Mouse (Mus musculus) CD4-positive, CD25-positive, alpha-beta regulatory T cell, adult 4 months (primary cell): Measurements from ENCODE around the gene Rsad2. TPM values are rescaled to one million over a fixed set of nuclear protein-coding genes. Genes with fewer than 3 reads are reported as not detected.

Experiments
- ATAC-seq: one replicate; pipeline ENCODE4 v1.8.0; 2017
- polyA plus RNA-seq, 2 experiments: library from polyadenylated mRNA; unstranded; fragments of 100-300 nt; shearing (Covaris generic); gene quantifications; one replicate each; pipeline ENCODE4 v1.2.1; 2017

The Rsad2 gene
- polyA plus RNA-seq, 2 experiments from 2014 or later = 3.9 to 5.8 TPM

- peak; percentile 53 for ATAC-seq
These were observed 55.0 kb downstream of the Rsad2 start for GRCm38 (mm10) chr12:26401254-26401653.

DNA sequence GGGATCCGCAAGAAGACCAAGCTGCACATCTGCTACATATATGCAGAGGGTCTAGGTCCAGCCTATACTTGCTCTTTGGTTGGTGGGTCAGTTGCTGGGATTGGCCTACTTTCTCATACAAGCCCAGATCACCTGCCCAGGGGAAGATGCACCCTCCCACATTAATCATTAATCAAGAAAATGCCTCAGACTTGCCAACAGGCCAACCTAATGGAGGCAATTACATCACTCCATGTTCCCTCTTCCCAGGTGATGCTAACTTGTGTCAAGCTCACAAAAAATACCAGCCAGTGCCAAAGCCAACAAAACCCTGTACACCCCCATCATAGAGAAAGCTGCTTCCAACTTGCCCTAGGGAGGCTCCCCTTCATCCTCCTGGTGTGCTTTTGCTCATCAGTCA, 55.5 kb downstream of the Rsad2 start:
- peak; percentile 28 for ATAC-seq

DNA sequence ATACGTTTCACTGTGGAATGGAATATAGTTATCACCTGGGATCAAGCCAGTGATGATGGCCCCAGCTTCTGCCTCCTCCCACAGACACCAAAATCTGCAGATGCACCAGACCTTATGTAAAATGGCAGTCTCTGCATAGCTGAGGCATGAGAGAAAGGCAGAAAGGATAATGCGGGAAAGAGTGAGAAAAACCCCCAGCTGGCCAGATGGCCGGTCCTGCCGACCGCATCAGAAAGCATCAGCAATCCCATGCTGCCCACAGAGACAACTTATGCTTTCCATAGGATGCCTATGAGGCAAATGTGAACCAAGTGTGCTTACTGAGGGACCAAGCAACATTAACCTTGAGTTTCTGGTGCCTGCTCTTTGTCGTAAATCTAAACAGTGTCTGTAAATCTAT, 56.9 kb downstream of the Rsad2 start:
- no peak for ATAC-seq

DNA sequence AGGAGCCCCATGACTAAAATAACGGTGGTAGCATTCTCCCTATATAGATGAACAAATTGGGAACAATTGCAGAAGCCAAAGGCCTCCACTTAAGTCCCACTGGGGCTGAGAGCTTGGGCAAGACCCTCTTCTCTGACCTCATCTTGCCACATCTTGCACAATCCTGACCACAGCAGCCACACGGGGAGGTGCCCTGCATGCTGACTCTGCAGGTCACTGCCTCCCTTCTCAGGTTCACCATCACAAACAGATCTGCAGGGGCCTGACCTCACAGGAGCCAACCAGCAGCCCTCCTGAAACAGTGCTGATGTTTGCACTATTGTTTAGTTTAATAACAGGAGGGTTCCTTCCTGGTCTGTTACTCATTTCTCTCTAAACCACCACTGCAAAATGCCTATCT, 57.7 kb downstream of the Rsad2 start:
- ATAC-seq = no peak

- ATAC-seq = no peak
These were observed 61.5 kb downstream of the Rsad2 start for GRCm38 (mm10) chr12:26394485-26395470.

DNA sequence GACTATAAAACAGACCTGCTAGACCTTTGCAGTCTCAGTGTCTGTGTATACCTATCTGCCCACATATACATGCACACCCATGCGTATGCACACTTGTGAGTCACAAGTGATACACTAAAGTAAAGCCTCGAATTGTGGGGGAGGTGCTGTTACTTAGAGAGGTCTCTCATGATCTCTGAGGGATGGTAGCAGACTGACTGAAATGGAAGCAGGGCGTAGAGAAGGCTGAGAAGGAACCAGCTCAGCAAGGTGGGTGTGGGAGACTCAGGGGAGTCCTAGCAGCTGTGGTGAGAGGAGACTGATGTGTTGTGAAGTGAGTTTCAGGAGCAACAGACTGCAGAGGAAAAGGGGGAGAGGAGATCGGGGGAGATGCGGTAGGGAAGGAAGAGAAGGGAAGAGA, 63.0 kb downstream of the Rsad2 start:
- ATAC-seq = no peak

Other genes starting within 250 kb of the Rsad2 start
- 1 to 10 TPM; 4.9 to 6.5 TPM for gene Rnf144a, start 41.2 kb downstream of the Rsad2 start, polyA plus RNA-seq
- gene Cmpk2, start 12.8 kb upstream of the Rsad2 start, polyA plus RNA-seq = 1 to 10 TPM; 8.2 to 8.8 TPM